Mouse (Mus musculus): Measurements from ENCODE around the gene Emid1.

DNA sequence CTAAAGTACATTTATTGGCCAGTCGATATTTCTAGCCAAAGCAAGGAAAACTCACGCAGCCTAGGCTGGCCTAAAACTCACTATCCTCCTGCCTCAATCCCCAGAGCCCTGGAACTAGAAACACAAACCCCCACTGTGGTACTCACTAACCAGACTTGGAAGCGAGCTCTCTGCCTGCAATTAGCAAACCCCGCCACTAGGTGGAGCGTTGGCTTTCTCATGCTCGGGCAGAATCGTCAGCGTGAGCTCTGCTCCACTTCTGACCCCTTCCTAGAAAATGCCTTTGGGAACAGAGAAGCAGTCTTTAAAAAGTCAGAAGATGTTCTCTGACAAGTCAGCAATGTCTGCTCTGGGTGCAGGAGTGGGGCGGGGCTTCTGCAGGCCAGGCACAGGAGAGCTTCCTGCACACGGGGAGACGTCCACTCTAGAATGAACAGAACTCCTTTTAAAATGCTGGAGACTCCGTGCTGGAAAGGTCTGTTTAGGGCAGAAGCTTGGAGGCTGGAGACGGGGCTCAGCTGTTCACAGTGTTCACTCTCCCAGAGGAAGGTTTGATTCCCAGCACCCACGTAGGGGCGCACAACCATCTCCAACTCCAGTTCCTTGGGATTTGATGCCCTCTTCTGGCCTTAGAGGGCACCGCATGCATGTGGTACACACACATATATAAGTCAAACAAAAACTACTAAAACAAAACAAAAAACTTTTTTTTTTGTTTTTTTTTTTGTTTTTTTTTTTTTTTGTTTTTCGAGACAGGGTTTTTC is 8.8 kb upstream of the Emid1 start:
- peak; percentile 72 for TF ChIP-seq CTCF (IDR thresholded peaks at IDR 0.05; ENCODE audit: control insufficient read depth, insufficient read depth, low read length)
- no peak for TF ChIP-seq POLR2A (IDR thresholded peaks at IDR 0.05; ENCODE audit: borderline replicate concordance, control insufficient read depth, low read depth, low read length)
